Mouse (Mus musculus) Muller cell, postnatal 12 days (primary cell): Measurements from ENCODE around the gene Defb43.

Experiments
- DNase-seq: peaks from one replicate; pipeline ENCODE4 v3.0.0-alpha.2; 2015; ENCODE audit errors: inconsistent ontology term

The Defb43 gene

DNA sequence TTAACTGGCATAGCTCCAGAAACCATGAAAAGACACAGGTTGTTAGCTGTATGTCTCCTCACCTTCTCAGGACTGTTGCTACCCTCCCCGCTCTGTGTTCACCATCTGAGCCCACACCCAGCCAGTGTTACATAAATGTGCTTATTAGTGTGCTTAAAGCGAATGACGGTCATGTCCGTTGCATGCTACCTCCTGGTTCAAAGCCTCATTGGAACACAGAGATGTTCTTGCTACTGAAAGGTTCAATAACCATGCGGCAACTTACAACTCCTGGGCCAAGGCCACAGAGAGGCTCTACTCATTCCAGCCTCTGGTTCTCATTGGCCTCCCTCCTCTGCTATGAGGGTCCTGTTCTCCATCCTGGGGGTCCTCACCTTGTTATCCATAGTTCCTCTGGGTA lies at the start of gene Defb43:
TSS of gene Defb43 (plus strand) at position 301 of the 400 bp plus-strand sequence.
- DNase-seq: no peak

DNA sequence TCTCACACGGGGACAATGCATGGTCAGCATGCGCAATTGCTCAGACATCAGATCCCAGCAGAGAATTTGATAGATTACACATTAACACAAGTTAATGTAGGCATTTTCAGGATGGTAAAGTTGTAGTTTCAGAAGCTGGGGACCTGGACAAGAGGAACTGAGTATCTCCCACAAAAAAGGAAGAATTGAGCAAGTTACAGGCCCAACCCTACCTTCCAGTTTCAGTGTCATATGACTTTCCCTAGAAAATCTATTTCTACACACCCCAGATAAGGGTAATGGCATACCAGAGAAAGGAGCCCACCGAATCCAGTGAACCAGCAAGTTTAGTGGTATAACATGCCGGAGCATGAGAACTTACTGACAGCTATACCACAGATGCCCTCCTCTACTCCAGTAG lies 47.9 kb upstream of the Defb43 start:
- no peak for DNase-seq

DNA sequence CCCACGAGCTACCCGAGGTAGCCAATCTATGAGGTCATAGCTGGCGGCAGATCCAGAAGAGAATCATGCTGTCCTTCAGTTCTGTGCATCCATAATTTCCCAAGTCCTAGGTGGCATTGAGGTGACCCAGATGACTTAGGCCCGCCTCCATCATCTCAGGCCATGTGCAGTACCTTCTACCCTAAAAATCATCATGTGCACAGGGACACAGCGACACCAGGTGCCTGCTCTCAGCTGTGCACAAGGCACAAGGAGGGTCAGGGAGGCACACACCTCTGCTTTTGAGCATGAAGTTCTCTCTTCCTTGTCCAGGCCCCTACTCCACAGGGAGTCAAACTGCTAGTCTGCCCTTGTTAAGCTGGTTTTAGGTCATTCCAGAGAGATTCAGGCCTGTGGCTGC lies 46.2 kb upstream of the Defb43 start:
- DNase-seq: no peak

DNA sequence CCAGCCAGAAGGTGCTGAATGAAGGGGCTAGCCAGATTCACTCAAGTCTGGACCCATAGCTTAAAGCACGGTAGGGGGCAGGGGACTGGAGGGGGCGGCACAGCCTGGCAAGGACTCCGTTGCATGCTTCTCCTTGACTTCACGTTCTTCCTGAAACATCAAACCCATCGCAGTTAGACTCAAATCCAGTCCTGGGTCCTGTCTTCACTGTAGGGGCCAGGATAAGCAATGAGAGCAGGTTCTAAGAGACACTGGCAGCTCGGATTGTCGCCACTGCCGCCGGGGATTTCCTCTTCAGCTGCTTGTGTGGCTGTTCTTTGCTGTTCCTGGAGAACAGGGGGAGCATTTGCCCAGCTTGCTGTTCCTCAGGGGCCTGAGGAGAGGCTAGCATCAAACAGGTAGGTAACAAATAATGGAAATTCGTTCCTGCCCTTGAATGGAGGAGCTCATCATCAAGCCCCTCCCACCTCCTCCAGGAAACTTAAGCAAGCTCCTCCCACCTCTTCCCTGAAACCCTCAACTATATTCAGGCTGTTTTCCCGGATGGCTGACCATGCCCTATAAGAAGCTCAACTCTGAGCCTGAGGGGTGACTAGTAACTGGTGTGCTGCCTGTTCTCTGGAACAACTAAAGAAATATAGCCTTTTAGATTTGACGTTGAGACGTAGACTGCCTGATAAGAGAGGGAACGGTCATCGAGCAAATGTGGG lies 45.6 kb upstream of the Defb43 start:
- DNase-seq: peak; percentile 37

DNA sequence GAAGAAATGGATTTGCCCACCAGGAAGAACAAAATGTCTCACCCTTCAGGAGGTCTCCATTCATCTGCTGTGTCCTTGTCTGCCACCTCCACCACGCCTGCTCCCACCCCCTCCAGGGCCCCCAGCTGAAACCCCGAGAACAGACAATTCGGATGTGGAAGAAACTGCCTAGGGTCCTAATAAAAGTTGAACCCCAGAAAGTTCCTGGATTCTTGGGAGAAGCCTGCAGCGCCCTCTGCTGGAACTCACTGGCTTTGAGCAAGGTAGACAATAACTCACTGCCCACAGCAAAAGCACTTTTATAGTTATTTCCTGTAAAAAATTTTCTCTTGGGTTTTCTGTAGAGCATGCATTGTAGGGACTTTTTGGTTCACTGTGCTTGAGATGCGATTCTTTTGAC lies 36.5 kb upstream of the Defb43 start:
- peak; percentile 37 for DNase-seq

DNA sequence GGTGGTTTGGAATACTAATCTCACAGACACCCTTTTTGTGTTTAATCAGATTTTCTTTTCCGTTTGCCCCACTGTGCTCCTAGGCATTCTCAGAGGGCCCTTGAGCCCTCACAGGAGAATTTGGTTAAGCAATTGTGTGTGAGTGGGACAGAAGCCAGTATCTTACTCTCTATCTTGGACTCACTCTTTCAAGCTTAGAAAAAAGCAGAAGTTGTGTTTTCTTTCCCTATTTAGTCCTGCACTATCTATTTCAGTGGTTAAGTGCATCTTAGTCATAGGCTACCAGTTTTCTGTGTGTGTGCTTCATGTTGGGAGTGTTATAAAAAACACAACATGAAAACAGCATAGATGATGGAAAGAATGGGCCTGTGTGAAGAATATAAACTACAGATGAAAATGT lies 31.8 kb upstream of the Defb43 start:
- no peak for DNase-seq

DNA sequence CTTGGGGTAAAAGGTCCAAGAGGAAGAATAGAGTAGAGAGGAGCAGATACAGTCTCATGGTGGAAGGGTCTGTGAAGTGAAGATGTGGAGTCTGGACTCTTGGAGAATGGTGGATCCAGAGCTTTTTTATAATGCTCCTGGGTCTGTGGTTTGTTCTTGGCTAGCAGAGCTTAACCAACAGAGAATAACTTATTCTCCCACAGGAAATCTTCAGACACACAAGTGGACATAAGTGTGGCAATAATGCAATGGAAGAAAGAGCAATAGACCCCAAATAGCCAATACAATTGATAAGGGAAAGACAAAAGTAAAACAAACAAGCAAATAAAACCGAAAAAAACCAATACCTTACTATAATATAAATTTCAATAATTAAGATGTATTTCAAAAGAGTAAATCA lies 27.2 kb upstream of the Defb43 start, which contains the start of gene Defb48:
TSS of gene Defb48 (minus strand) at position 101 of the 400 bp plus-strand sequence.
- no peak for DNase-seq

DNA sequence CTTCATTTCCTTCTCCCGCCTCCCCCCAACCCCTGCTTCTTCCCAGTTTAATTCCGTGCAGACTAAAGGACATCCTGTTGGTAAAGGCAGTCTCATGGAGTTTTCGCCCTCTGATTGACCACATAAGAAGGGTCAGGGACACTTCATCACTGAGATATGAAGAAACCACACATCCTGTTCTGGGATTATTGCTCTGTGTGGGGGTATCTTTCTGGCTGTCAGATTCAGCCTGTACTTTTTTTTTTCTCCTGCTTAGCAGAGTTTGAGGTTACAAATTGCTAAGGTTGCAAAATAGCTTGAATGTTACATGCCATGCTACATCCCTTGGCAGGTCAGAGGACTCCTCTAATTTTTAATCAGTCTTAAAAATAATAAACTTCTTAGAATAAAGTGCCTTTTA lies 20.3 kb upstream of the Defb43 start:
- peak; percentile 17 for DNase-seq

DNA sequence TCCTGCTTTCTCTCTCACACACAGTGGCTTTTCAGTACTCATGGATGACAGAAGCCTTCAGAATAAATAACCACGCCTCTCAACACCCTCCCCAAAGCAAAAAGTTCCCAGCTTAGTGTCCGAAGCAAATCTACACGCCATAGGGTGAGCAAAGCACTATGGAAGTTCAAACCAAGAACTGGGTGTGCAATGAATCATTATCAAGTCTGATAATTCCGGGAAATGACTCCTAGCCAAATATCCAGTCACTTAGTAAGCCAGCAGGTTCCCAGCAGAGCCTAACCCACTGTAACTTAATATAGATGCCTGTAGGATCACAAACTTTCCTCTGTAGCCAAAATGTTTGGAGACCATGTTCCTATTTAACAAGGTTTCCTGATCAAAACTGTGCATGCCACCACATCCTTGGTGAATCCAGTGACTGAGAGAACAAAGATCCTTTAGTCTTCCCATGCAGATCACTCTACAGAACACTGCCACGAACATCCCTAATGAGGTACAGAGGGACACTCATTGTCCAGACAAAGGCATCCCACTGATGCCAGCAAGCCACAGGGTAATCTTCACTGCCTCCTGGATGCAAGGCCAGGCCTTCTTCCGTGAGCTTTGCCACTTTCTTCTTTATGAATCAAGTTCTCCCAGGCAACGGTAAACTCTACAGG lies 19.6 kb upstream of the Defb43 start:
- DNase-seq: peak; percentile 72

DNA sequence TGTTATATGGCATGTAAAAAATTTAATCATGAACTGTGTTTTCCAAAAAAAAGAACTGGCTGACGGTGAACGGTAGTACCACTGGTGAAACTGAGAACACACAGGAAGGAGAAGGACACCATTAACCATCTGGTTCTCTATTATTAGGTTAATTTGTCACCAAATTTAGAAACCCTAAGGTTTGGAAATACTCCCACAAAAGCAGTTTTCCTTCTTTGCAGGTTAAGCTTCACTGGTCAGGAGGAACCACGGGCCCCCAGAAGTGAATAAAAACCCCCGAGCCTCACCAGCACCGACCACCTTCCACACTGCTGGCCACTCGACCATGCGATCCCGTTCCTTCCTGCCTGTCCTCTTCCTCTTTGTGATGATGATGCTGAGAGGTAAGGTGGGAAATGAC lies 13.8 kb upstream of the Defb43 start, which contains the start of gene Defb47:
TSS of gene Defb47 (plus strand) at position 301 of the 400 bp plus-strand sequence.
- no peak for DNase-seq

DNA sequence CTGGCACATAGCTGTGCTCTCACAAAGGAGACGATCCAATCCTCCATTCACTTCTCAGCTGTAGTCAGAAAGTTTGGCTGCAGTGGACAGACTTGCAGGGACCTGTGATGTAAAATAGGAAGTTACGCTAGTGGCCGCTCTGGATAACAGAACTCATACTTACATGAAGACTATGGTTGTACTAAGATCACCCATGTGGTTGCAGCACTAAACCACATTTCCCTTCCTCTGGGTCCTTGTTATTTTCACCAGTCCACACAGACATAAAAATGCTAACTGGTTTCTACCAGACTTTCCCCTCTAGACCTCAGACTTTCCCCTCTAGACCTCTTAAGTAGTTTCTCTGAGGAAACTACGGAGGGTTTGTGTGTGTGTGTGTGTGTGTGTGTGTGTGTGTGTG lies 12.6 kb upstream of the Defb43 start:
- no peak for DNase-seq

DNA sequence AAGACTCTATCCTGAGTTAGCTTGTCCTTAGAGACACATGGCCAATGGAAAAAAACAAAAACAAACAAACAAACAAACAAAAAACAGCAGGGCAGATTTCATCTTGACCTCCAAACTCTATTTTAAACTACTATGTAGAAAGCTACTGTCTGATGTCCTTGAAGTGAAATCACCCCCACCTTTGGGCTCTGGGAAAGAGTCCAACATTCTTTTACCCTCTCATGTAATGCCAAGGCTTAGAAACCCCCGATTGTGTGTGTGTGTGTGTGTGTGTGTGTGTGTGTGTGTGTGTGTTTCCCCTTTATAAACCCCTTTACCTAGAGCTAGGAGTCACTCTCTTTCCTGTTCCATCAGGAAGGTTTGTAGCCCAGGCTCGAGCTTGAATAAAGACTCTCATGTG lies 9.0 kb upstream of the Defb43 start:
- no peak for DNase-seq

DNA sequence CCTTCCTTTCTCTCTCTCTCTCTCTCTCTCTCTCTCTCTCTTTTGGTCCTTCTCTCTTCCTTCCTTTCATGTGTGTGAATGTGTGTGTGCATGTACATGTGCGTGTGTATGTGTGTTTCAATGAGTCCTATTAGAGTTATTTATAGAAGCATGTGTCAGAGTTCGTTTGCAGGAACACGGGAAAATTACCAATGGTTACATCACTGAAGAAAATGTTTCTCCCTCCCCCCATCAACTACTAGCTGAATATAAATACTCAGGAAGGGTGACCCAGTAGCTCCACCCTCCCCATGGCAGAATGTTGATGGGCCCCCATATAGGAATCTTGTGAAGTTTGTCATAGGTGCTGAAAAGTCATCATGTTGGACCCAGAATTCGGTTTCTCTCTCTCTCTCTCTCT lies 1.5 kb downstream of the Defb43 start:
- no peak for DNase-seq

DNA sequence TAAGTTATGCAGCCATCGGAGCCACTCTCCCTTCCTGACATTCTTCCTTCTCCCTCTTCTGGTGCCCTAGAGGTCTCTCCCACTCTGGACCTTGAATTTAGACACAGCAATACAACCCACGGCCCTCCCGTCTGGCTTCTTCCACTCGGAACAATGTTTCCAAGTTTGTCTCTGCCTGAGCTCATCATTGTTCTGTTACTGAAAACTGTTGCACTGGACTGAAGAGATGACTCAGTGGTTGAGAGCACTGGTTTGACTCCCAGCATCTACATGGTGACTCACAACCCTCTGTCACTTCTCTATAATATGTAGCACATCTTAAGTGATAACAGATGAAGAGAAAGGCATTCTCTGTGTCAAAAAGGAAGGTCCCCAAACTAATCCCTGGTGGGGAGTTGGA lies 3.1 kb downstream of the Defb43 start:
- DNase-seq: peak; percentile 60

DNA sequence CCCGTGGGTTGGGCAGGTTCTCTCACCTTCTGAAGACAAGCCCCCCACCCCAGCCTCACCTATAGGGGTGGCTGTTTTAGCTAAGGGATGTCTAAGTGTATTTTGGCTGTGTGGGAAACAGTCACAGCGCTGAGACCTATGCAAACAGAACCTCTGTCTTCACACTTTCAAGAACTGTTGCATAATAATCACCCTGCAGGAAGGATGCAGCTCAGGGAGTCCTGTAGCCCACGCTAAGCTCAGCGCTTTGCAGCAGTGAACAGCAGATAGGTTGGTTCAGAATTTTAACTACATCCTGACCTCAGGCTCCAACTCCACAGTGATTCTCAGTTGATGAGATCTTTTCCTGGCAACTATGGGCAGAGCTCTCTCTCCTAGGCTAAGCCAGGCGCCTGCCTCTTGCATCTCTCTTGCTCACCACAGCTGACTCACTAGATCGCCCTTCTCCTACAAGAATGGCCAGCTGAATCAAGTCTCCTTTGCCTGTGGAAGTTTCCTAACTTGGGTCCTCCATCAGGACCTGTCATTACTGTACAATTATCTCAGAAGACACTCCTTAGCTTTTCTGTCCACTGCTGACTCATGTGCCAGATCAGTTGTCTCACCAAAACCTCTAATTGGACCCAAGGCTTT lies 9.1 kb downstream of the Defb43 start:
- DNase-seq: peak; percentile 64

DNA sequence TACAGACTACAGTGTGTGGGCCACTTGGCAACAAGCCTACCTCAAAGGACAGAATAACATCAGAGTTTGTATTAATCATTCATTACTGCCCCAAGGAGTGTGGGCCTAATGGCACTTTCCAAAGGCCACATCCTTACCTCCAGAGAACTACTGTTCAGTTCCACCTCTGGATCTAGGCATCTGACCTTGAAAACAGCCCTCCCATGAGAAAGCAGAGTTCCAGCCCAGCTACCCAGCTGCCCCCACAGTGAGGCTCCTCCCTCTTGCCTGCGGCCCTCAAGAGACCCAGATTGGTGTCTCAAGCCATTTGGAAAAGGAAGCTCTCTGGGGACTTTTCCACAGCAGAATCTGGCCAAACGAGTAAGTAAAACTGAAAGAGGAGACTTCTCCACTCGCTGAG lies 35.1 kb downstream of the Defb43 start, which contains the start of gene Defb42:
TSS of gene Defb42 (plus strand) at position 301 of the 400 bp plus-strand sequence.
- no peak for DNase-seq

DNA sequence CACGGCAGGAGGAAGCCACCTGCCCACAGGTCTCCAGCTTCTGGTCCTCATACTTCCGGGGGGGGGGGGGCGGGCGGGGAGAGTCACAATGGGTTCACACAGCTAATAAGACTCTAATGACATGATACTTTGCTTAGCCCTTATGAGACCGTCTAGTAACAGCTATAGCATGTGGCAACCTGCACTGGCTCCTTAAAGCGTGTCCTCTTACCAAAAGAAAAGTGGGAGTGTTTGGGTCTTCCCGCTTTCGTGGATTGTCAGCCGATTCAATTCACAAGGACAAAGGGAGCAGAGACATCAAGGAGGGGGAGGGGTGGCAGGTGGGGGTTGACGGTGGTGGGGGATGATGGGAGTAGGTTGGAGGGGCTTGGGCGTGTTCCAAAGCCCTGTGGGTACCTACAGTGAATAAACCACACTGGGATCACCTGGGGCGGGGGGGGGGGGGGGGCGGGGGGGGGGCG lies 38.4 kb downstream of the Defb43 start, which contains the start of gene Defb30:
TSS of gene Defb30 (minus strand) at position 51 of the 461 bp plus-strand sequence.
- DNase-seq: no peak

DNA sequence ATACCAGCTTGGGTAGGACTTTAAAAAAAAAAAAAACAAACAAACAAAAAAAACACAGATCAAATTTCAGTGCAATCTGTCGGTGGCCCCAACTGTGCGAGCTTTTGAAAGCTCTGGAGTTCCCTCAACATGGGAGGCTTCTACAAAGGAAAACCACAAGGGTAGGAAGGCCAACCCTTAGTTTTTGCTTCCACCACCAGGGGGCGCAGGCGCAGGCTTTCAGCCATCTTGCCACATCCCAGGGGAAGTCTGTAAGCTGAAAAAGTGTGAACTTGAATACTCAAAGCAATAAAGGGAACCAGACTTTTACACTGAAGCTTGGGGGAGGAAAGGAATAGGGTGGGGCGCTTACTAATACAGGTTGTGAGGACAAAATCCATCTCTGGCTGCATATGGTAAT lies 39.2 kb downstream of the Defb43 start:
- DNase-seq: peak; percentile 47

DNA sequence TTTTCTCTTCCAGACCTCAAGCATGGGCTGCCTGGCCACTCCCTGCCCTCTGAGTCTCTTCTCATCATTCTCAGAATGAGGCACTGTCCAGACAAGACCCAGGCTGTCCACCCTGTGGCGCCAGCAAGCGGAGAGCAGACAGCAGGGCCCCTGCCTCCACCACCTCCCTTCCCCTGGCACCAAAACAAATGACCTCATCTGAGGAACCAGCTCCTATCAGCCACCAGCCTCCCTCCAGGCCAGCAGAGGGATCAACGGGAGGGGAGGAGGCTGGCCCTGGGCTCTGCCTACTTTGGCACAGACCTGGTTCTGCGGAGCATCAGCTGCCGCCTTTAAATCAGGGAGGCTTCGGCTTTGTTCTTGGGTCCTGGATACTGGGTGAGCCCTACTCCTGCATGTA lies 43.2 kb downstream of the Defb43 start:
- DNase-seq: peak; percentile 95

DNA sequence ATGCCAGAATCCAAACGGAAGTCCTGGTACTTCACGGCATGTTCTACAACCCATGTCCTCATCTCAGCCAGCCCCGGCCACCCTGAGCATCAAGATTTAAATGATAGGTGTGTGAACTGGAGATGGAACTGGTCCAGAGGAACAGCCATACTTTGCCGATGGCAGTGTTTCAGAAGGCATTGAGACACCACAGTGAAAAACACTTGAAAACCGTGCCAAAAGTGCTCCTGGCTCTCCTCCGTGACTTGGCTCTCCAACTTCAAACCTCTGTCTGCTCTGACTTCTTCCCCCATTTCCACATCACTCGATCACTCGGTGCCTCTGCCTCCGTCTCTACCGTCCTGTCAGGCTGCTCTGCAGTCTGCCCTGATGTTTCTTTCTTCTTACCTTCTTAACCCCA lies 48.8 kb downstream of the Defb43 start:
- DNase-seq: no peak

DNA sequence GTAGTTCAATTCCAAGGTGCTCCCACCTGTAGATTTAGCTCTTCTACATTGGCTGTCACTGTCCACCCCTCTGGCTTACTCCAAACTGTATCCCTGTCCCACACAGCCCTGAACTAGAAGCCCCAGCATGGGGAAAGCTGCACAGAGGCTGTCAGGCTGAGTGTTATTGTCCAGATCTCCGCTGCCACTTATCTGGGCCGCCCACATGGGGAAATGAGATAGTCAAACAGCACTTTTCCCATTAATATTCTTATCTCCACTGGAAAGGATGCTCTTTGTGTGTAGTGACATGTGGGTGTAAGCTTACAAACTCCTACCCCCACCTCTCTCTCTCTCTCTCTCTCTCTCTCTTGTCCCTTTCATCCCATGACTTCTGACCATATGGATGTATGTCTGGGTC lies 50.6 kb downstream of the Defb43 start:
- no peak for DNase-seq

DNA sequence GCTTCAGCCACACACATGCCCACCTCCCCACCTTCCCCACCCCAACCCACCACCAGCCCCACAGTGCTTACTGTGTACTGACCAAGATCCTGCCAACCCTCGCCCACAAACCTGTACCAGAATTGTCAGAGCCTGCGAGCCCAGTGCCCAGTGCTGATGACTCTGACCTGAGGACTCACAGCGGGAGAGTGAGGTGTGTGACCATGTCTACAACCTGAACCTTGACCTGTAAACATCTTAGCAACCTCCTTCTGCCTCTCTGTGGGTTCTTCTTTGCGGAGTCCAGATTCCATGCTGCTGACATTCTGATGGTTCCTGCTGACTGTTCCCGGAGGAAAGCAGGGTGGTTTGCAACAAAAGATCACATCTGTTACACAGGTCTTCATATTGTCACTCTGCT lies 53.8 kb downstream of the Defb43 start:
- DNase-seq: no peak
